Mouse (Mus musculus) right cerebral cortex, adult 2 months (tissue): ENCODE measurements around the gene Ube4b.

Experiments used
- DNase-seq, 2 experiments: peaks; one replicate each; pipeline ENCODE4 v3.0.0; 2021 to 2022; ENCODE audit warnings: low spot score in 2 of 2

Gene Ube4b

GRCm38 (mm10) chr4:149395581-149395980 lies 31.0 kb downstream of the Ube4b start:
- no peak for DNase-seq

- DNase-seq, result no peak
Observed at GRCm38 (mm10) chr4:149394292-149394691, 32.3 kb downstream of the Ube4b start.

DNA sequence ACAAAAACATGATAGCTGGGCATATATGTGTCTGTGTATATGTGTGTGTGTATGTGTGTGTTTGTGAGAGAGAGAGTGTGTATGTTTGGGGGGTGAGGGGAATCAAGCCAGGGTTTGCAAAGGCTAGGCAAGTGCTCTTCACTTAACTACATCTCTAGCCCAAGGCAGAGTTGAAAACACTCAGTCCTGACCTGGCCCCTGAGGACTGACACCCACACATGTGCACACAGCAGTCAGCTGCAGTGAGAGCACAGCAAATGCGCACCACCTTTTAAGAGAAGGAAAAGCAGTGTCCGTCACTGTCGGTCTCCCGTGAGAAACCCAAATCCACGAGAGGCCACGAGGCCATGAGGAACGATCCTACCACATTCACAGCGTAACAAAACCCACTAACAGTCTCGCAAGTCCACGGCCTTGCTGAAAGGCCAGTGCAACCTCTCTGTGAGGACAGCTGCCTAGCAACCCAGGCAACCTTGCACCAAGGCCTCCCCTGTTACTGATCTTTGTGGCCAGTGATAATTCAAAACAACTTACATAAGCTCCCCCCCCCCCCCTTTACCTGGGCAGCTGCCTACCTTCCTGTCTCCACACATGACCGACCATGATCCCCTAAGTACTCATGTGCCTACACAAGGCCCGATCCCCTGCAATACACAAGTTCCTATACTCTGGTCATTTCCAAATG lies 33.1 kb downstream of the Ube4b start:
- no peak for DNase-seq

GRCm38 (mm10) chr4:149392359-149392758 lies 34.2 kb downstream of the Ube4b start:
- no peak for DNase-seq

- no peak for DNase-seq
Observed at GRCm38 (mm10) chr4:149381001-149381400, 45.5 kb downstream of the Ube4b start.

DNA sequence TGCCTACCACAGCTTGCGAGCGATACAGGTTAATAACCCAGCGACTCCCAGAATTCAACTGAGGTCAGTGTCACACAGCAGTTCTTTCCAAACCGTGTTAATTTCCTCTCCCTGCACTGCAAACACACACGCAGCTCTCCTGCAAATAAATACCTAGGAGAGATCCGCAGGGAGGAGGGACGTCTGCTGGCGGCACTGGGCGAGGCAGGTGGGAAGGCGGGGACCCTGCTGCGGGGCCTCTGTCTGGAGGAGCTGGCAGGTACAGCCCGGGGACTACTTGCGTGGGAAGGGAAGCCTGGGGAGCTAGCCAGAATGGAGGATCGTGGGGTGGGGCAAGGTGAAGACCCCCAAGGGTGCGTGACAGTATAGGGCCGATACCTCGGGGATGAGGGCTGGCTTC lies 46.7 kb downstream of the Ube4b start:
- DNase-seq, result no peak

DNA sequence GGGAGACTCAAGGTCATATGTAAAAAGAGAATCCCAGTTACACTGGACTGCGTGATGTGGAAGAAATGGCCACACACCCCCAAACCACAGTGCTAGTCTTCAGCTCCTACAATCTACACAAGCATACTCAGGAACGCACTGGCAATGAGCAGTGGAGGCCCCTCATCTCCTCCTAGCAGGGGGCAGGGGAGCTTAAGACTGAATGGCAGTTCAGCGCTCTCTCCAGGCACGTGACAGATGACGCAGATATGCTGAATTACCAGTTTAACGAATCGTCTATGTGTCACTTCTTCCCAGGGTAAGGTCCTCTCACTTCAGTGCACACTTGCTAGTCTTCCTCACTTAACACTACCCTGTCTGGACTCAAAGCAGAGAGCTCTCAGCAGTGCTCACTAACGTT lies 47.7 kb downstream of the Ube4b start:
- DNase-seq, result no peak

DNA sequence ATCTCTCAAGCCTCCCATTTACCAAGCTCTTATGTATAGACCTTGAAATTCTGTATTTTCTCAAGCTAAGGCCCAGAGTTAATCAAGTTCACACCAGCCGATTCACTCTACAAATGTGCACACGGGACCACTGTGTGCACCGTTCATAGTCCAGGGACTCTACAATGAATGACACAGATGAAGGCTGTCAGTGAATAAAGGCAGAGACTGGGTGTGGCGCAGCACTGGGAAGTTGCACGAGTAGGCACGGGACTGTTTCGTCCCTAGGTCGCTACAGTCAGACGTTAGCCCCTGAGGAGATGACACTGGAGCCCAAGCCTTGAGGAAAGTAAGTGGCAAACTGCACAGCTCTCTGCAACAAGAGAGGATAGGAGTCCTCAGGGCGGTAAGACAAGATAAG lies 50.5 kb downstream of the Ube4b start:
- DNase-seq, result no peak

DNA sequence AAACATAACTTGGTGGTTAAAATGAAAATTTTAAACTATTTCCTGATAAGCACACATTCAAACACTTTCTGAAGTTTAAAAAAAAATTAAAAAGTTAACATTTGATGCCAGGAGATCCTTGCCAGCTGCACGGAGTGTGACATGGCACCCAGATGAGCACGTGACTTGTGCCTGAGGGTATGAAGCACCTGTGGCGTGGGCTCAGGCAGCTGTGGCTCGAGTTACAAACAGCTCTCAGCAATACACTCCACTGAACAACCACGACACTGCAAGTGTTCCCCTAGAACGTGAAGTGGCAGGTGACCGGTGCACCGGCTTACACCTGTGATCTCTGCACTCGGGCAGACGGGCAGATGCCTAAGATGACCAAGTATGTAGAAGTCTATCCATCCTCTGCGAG lies 51.9 kb downstream of the Ube4b start:
- DNase-seq, result no peak

GRCm38 (mm10) chr4:149373927-149374326 lies 52.6 kb downstream of the Ube4b start:
- no peak for DNase-seq

DNA sequence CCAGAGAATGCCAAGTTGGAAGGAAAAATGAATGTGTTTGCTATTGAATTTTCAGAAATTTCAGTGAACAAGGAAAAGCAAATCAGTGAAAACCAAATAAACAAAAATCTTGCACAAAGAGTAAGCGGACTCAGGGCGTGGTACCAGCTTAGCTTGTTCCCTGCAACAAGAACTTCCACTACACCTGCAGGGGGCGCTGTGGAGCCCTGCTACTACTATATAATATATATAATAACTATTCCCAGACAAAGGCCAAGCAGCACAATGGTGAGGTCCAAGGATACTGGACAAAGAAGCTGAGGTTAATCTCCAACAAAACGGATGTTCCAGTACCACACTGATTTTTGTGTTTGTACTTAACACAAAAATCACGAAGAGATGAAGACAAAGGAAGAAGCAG lies 53.1 kb downstream of the Ube4b start:
- peak; percentile 54 to 57 for DNase-seq

DNA sequence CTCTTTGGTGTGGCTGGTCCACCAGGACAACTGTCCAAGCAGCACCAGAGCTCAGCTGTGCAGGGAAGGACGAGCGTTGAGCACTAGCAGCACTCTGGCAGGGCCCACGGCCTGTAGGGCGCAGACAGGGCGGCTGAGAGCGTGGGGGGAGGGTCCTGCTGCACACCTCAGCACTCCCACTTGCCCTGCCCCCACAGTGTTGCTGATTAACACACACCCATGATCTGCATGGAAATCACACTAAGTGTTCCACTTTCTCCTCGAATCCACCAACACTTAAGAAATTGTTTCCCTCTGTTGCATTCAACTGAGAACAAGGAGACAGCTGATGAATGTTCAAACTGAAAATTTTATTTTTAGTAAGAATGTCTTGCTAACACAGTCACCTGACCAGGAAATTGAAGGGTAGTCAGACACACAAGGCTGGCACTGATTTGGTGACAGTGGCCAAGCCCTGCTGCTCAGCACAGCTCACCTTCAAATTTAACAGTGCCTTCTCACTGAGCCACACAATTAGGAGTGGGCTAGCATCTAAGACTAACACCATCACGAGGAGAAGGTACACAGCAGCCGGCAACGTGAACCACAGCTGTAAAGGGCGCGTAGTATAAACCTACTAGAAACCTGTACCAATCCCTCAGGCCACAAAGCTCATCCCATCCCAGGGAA lies 60.7 kb downstream of the Ube4b start:
- peak; percentile 38 to 52 for DNase-seq

- DNase-seq, result peak; percentile 42 to 47
Observed at GRCm38 (mm10) chr4:149364896-149365295, 61.7 kb downstream of the Ube4b start.

- DNase-seq, result no peak
Observed at GRCm38 (mm10) chr4:149361051-149361450, 65.5 kb downstream of the Ube4b start.

- DNase-seq, result no peak
Observed at GRCm38 (mm10) chr4:149360647-149361046, 65.9 kb downstream of the Ube4b start.

- no peak for DNase-seq
Observed at GRCm38 (mm10) chr4:149357982-149358381, 68.6 kb downstream of the Ube4b start.

DNA sequence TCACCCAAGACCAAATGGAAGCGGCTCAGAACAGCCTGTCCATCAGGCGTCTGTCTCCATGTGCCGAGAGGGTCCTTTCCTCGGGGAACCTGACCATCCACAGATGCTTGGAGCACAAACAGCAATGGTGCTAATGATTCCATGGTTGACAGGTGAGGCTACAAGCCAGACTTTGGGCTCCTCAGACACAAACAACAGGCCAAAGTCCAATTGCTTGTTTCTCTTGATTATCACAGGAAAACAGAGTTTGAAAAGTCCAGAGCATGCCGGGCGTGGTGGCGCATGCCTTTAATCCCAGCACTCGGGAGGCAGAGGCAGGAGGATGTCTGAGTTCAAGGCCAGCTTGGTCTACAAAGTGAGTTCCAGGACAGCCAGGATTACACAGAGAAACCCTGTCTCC lies 71.9 kb downstream of the Ube4b start:
- DNase-seq, result no peak

- no peak for DNase-seq
Observed at GRCm38 (mm10) chr4:149351596-149352150, 74.9 kb downstream of the Ube4b start.

GRCm38 (mm10) chr4:149348963-149349362 lies 77.6 kb downstream of the Ube4b start:
- DNase-seq, result no peak

DNA sequence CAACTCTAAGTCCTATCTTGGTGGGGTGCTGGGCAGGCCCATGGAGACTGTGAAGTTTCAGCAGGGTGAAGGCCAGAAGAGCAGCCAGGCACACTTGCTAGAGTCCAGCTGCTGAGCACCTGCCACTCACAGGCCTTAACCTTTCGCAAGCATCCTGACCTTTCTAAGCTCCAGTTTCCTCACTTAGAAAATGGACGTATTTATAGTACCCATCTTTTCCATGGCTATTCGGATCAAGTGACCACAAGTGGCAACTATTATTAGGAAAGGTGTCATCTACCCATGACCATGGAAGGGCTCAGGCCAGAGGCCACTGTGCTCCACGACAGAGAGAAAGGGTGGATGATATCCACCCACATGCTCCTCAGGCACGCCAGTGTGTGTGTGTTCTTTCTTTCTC lies 80.7 kb downstream of the Ube4b start:
- no peak for DNase-seq

DNA sequence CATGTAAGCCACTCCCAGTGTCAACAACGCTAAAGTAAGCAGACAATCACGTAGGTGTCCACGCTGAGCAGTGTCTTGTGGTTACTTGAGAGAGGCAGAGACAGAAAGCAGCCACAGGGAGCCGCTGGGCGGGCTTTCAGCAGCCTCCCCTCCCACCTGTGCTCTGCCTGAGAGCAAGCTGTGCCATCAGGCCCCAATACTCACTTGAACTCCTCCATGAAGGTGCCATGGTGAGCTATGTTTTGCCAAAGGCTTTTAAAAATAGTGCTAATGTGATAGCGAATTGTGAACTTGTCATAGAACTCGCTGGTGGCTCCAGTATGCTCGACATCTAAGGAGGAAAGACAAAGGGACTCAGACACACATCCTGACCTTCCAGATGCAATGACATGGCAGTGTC lies 82.2 kb downstream of the Ube4b start:
- no peak for DNase-seq

DNA sequence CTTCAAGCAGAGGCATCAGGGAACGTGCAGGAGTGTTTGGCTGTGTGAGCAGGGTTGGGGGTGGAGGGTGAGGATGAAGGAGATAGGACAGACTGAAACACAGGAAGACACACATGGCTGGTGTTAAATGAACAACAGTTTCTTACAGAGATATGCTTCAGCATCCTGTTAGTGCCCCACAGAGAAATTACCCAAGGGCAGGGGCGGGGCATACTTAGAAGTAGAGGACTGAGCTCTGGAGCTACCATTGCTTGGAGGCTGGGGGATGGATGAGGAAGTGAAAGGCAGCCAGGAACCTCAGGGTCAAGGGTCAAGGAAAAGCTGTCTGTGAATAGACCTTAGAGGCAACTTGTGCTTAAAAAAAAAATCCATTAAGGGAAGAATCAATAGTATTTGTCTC lies 85.9 kb downstream of the Ube4b start:
- no peak for DNase-seq
